Mouse (Mus musculus) myocyte (in vitro differentiated cells): ENCODE measurements around the gene Mxd4.

Source experiments
- CEBPB ChIP-seq: IDR thresholded peaks from 2 replicates; pipeline ENCODE4 v1.6.1; 2011; ENCODE audit warnings: mild to moderate bottlenecking, moderate library complexity; ENCODE audit not compliant: poor library complexity, insufficient read depth, severe bottlenecking
- E2F4 ChIP-seq: IDR thresholded peaks from one replicate; pipeline ENCODE4 v1.6.1; 2011; ENCODE audit warnings: mild to moderate bottlenecking, control low read depth, moderate library complexity; ENCODE audit not compliant: insufficient read depth
- MAX ChIP-seq: IDR thresholded peaks from one replicate; pipeline ENCODE4 v1.6.1; 2011; ENCODE audit warnings: low read depth, mild to moderate bottlenecking, control low read depth
- MYOG ChIP-seq, 3 experiments: IDR thresholded peaks; one replicate each; pipeline ENCODE4 v1.6.1; 2011; ENCODE audit warnings: control low read depth in 2 of 3, low read depth in 2 of 3, mild to moderate bottlenecking in 2 of 3; ENCODE audit not compliant: insufficient read length in 2 of 3, control insufficient read depth in 1 of 3, insufficient read depth in 1 of 3
- POLR2A ChIP-seq: IDR thresholded peaks from one replicate; pipeline ENCODE4 v1.6.1; 2011; ENCODE audit warnings: low read depth, mild to moderate bottlenecking, control low read depth, moderate library complexity; ENCODE audit not compliant: insufficient read length
- TCF3 ChIP-seq: IDR thresholded peaks from one replicate; pipeline ENCODE4 v1.6.1; 2011; ENCODE audit warnings: low read depth, control low read depth; ENCODE audit not compliant: insufficient read length
- USF1 ChIP-seq: IDR thresholded peaks from one replicate; pipeline ENCODE4 v1.6.1; 2011; ENCODE audit warnings: low read depth, mild to moderate bottlenecking, control low read depth, moderate library complexity

- TF ChIP-seq MYOG (IDR thresholded peaks at IDR 0.05; ENCODE audit: control insufficient read depth in 1 of 3, insufficient read depth in 1 of 3, insufficient read length in 2 of 3, low read depth in 2 of 3) (no peak), POLR2A (no peak), TCF3 (no peak), CEBPB (no peak), MAX (no peak), USF1 (no peak), E2F4 (no peak)
Observed at GRCm38 (mm10) chr5:34165793-34166192, 21.7 kb downstream of the Mxd4 start.
